Mouse (Mus musculus): ENCODE data around the gene Chst11. TPM values are rescaled to one million over a fixed set of nuclear protein-coding genes. Genes with fewer than 3 reads are reported as not detected.

The Chst11 gene
- polyA plus RNA-seq, 1 experiment from 2014 or later, result 4.4 TPM

DNA sequence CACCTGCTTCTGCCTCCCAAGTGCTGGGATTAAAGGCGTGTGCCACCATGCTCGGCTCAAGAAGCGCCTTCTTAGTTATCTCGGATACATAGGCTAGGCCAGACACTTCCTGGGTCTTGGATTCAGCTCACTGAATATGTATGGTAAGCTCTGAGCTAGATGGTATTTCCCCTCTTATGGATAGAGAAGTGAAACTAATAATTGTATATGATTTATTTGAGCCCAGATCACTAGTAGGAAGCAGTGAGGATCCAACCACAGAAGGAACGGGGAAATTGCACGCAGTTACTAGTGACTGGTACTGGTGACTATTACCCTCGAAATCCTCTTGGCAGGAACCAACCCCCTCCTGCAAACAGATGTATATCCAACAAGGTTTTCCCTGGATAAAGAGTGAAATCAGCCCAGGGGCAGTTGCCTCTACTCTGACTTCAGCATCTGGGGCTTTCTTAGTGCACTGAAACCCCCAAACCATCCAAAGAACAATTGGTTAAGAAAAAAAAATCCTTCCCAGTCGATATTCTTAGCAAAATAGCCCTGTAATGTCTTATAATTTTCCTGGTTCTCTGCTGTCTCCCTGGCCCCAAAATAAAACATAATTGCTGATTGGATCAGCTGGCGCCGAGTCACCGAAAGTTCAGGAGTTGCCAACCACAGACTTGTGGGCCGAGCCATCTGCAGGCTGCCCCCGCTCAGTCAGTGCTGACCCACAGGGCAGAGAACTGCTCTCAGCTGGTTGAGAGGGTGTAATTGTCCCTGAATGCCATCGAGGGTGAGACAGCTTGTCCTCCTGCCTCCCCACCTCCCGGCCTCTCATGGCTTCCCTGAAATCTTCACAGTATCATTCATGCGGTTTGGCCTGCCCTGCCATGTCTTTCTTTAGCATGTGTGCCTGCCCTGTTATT lies 109.8 kb downstream of the Chst11 start:
- DNase-seq (ENCODE audit: low spot score) (peak; percentile 71), ATAC-seq (ENCODE audit: low read depth) (peak; percentile 77; the same call in 1 of the 2 replicates)
- no peaks in the 10 kb centered on the region for H3K36me3 ChIP-seq (ENCODE audit: control insufficient read depth, insufficient read depth, low read length)
- H3K27ac ChIP-seq (replicated peaks; ENCODE audit: low read depth, low read length), result no peak overlapping the region
- H3K9ac ChIP-seq (ENCODE audit: low read depth, low read length), result no peak overlapping the region; the same call in 1 of the 2 replicates
- peaks cover 16% of the 10 kb centered on the region for H3K4me1 ChIP-seq (ENCODE audit: control insufficient read depth, insufficient read depth, low read length)
- no peaks in the 10 kb centered on the region for H3K9me3 ChIP-seq (ENCODE audit: control insufficient read depth, low read length)
- H3K4me3 ChIP-seq (ENCODE audit: low read depth, low read length), result no peak overlapping the region
- H3K4me2 ChIP-seq (ENCODE audit: low read depth, low read length), result no peak overlapping the region
- WGBS, result 66% methylated on average over 16 of the region's 16 CpGs
- no peaks in the 10 kb centered on the region for H3K27me3 ChIP-seq (replicated peaks; ENCODE audit: control insufficient read depth, insufficient read depth, low read length)

DNA sequence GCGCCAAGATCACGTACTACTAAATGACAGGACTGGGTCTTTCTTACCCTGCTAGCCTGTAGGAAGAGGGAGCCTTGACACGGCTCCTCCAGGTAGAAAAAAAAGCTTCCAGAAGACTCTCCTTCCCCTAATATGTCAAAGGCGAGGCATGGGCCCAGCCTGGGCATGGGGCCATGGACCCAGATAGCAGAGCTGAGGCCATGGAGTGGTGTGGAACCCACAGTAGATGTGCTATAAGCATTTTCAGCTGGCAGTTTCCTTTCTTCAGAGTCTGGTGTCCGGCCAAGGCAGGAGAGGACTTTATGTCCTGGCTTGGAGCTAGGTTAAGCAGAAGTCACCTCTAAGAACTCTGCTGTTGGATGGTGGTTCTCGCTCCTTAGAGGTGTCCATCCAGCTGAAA lies 111.0 kb downstream of the Chst11 start:
- Histone ChIP-seq H3K9me3 (ENCODE audit: control insufficient read depth, low read length) (no peaks in the 10 kb centered on the region), H3K4me3 (ENCODE audit: low read depth, low read length) (no peak overlapping the region), H3K9ac (ENCODE audit: low read depth, low read length) (no peak overlapping the region), H3K27me3 (replicated peaks; ENCODE audit: control insufficient read depth, insufficient read depth, low read length) (no peaks in the 10 kb centered on the region), H3K4me2 (ENCODE audit: low read depth, low read length) (no peak overlapping the region), H3K36me3 (ENCODE audit: control insufficient read depth, insufficient read depth, low read length) (no peaks in the 10 kb centered on the region), H3K27ac (replicated peaks; ENCODE audit: low read depth, low read length) (no peak overlapping the region), H3K4me1 (ENCODE audit: control insufficient read depth, insufficient read depth, low read length) (peaks cover 24% of the 10 kb centered on the region)
- ATAC-seq (ENCODE audit: low read depth), result no peak
- 94% methylated on average over 6 of the region's 6 CpGs for WGBS
- DNase-seq (ENCODE audit: low spot score), result no peak

DNA sequence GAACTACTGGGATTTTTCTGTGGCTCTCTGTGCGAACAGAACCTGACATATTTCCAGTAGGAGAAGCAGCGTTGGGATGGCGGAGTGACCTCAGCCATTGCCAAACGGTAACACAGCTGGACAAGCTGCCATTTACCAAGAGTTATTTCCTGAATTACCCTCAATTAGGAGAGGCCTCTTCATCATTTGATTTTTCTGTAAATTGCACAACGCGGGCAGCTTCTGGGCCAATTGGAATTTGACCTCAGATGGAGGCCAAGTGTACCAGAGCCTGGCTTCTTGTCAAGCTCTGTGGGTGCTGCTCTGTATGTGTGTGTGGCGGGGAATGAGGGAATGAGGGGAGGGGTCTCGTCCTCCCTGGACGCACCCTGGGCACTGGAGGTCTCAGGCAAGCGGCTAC lies 113.6 kb downstream of the Chst11 start:
- H3K4me3 ChIP-seq (ENCODE audit: low read depth, low read length), result no peak overlapping the region
- H3K4me2 ChIP-seq (ENCODE audit: low read depth, low read length), result no peak overlapping the region
- H3K9ac ChIP-seq (ENCODE audit: low read depth, low read length), result no peak overlapping the region
- ATAC-seq (ENCODE audit: low read depth) (no peak), DNase-seq (ENCODE audit: low spot score) (no peak)
- H3K27ac ChIP-seq (replicated peaks; ENCODE audit: low read depth, low read length), result peak overlapping the region; percentile 40; the same call in 1 of the 2 replicates
- no peaks in the 10 kb centered on the region for H3K36me3 ChIP-seq (ENCODE audit: control insufficient read depth, insufficient read depth, low read length)
- no peaks in the 10 kb centered on the region for H3K9me3 ChIP-seq (ENCODE audit: control insufficient read depth, low read length)
- H3K27me3 ChIP-seq (replicated peaks; ENCODE audit: control insufficient read depth, insufficient read depth, low read length), result no peaks in the 10 kb centered on the region
- H3K4me1 ChIP-seq (ENCODE audit: control insufficient read depth, insufficient read depth, low read length), result peaks cover 38% of the 10 kb centered on the region
- 51% methylated on average over 10 of the region's 10 CpGs for WGBS

DNA sequence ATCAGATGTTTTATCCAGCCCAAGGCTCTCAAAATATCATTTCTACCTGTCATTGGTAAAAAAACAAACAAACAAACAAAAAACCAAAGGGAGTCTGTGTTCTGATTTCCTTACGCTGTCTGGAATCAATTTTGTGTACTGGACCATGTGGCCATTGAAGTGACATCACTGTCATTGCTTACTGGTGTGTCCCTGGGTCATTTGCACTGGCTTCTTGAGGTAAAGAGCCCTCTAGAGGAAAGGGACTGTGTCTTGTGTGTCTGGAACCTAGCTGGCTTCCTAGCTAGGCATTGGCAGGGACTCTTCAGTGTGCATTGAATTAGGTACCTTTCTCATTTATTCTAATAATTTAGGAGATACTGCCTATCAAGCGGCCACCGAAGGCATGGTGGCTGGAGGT lies 114.4 kb downstream of the Chst11 start:
- Histone ChIP-seq H3K4me2 (ENCODE audit: low read depth, low read length) (no peak overlapping the region), H3K36me3 (ENCODE audit: control insufficient read depth, insufficient read depth, low read length) (no peaks in the 10 kb centered on the region), H3K9ac (ENCODE audit: low read depth, low read length) (no peak overlapping the region), H3K27ac (replicated peaks; ENCODE audit: low read depth, low read length) (no peak overlapping the region), H3K9me3 (ENCODE audit: control insufficient read depth, low read length) (no peaks in the 10 kb centered on the region), H3K4me1 (ENCODE audit: control insufficient read depth, insufficient read depth, low read length) (peaks cover 38% of the 10 kb centered on the region), H3K27me3 (replicated peaks; ENCODE audit: control insufficient read depth, insufficient read depth, low read length) (no peaks in the 10 kb centered on the region), H3K4me3 (ENCODE audit: low read depth, low read length) (no peak overlapping the region)
- WGBS, result 84% methylated on average over 3 of the region's 3 CpGs
- DNase-seq (ENCODE audit: low spot score) (no peak), ATAC-seq (ENCODE audit: low read depth) (no peak)

DNA sequence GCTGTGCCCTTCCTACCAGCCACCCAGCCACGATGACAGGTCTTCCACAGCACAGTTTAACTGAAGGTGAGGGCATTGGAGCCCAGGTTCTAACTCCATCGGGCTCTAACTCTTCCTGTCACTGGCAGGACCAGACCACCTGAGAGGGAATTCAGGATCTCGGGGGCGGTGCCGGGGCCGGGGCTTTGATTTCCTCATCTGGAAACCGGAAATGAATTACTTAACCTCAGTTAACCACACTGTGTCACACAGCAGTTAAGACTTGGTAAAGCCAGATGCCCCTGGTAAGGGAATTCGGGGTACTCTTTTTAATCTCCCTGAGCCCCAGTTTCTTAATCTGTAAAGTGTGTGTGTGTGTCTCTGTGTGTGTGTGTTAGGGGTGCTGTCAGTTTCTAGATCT lies 115.6 kb downstream of the Chst11 start:
- H3K4me1 ChIP-seq (ENCODE audit: control insufficient read depth, insufficient read depth, low read length), result peaks cover 36% of the 10 kb centered on the region
- ATAC-seq (ENCODE audit: low read depth) (no peak), DNase-seq (ENCODE audit: low spot score) (no peak)
- no peak overlapping the region for H3K9ac ChIP-seq (ENCODE audit: low read depth, low read length)
- no peak overlapping the region for H3K4me3 ChIP-seq (ENCODE audit: low read depth, low read length)
- no peaks in the 10 kb centered on the region for H3K27me3 ChIP-seq (replicated peaks; ENCODE audit: control insufficient read depth, insufficient read depth, low read length)
- no peak overlapping the region; the same call in 1 of the 2 replicates for H3K4me2 ChIP-seq (ENCODE audit: low read depth, low read length)
- 35% methylated on average over 8 of the region's 8 CpGs for WGBS
- H3K9me3 ChIP-seq (ENCODE audit: control insufficient read depth, low read length), result no peaks in the 10 kb centered on the region
- no peaks in the 10 kb centered on the region for H3K36me3 ChIP-seq (ENCODE audit: control insufficient read depth, insufficient read depth, low read length)
- no peak overlapping the region; the same call in 1 of the 2 replicates for H3K27ac ChIP-seq (replicated peaks; ENCODE audit: low read depth, low read length)

DNA sequence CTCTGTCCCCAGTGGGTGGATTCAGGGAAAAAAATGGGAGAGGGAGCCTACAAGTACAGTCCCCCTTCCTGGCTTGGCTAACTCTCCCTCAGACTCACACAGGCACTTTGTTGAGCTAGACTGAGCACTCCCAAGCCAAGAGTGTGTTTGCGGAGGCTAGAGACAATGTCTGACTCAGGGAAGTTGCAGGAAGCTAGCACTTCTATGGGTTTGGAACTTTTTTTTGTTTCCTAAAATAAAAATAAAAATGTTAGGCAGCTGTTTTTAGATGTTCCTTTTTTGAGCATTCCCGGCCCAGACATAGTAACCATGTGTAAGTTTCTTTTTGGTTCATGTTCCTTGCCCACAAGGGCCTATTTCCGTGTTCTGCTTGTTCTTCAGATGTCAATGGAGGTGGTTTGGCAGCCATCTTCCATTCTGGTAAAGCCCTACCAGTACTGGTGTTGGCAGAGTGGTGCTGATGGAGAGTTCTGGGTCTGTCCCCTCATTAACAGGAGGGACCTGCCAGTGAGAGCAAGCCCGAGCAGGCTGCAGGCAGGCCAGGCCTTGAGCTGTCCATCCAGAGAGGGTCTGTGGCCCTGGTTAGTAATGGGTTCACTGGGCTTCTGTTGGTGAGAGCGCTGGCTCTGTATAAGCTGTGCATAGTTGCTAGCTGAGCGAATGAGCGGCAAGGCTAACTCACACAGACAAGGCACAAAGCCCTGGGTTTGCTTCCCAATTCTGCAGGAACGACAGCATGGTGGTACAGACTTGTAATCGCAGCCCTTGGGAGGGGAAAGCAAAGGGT lies 116.3 kb downstream of the Chst11 start:
- WGBS, result 89% methylated on average over 9 of the region's 9 CpGs
- Histone ChIP-seq H3K36me3 (ENCODE audit: control insufficient read depth, insufficient read depth, low read length) (no peaks in the 10 kb centered on the region), H3K4me3 (ENCODE audit: low read depth, low read length) (no peak overlapping the region), H3K4me2 (ENCODE audit: low read depth, low read length) (no peak overlapping the region), H3K9me3 (ENCODE audit: control insufficient read depth, low read length) (no peaks in the 10 kb centered on the region), H3K27ac (replicated peaks; ENCODE audit: low read depth, low read length) (no peak overlapping the region; the same call in 1 of the 2 replicates), H3K27me3 (replicated peaks; ENCODE audit: control insufficient read depth, insufficient read depth, low read length) (no peaks in the 10 kb centered on the region), H3K9ac (ENCODE audit: low read depth, low read length) (no peak overlapping the region), H3K4me1 (ENCODE audit: control insufficient read depth, insufficient read depth, low read length) (peaks cover 43% of the 10 kb centered on the region)
- DNase-seq (ENCODE audit: low spot score) (no peak), ATAC-seq (ENCODE audit: low read depth) (no peak)

DNA sequence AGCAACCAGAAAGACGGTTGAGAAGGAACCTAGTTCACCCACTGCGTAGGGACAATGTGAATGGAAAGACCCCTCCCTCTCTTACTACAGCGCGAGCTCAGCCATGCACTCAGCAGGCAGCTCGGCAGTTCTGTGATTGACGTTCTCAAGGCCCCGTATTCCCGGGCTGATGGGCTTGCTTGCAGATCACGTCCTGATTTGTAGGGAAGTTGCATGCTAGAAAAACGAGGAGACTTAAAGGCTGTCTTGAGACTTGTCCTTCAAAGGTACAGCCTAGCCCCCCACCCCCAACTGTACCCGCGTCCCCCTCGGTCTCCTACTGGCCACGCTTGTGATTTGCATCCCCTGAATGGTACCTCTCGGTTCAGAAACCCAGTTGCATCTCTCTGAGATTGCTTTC lies 117.4 kb downstream of the Chst11 start:
- Histone ChIP-seq H3K9me3 (ENCODE audit: control insufficient read depth, low read length) (no peaks in the 10 kb centered on the region), H3K27ac (replicated peaks; ENCODE audit: low read depth, low read length) (no peak overlapping the region), H3K36me3 (ENCODE audit: control insufficient read depth, insufficient read depth, low read length) (no peaks in the 10 kb centered on the region), H3K4me1 (ENCODE audit: control insufficient read depth, insufficient read depth, low read length) (peaks cover 53% of the 10 kb centered on the region), H3K4me2 (ENCODE audit: low read depth, low read length) (0 out of 2 replicates have a peak overlapping the region, but pooled peaks have one; percentile 14), H3K27me3 (replicated peaks; ENCODE audit: control insufficient read depth, insufficient read depth, low read length) (no peaks in the 10 kb centered on the region), H3K9ac (ENCODE audit: low read depth, low read length) (no peak overlapping the region), H3K4me3 (ENCODE audit: low read depth, low read length) (no peak overlapping the region)
- ATAC-seq (ENCODE audit: low read depth), result no peak
- 34% methylated on average over 15 of the region's 15 CpGs for WGBS
- DNase-seq (ENCODE audit: low spot score), result no peak

DNA sequence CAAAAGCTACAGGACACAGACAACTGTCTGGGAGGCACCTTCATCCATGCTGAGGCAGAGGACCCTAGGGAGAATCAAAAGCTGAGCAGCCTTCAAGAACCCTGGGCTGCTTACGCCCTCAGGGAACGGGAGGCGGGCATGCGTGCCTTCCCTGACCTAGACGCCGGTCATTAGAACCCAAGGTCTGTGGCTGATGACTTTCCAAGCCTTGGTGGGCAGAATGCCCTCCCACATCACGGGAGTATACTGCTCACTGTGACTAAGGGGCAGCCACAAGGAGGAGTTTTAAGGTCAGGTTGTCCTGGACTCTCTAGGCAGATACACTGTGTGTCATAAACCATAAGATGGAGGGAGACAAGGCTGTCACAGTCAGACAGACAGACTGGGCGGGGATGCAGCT lies 118.9 kb downstream of the Chst11 start:
- H3K9me3 ChIP-seq (ENCODE audit: control insufficient read depth, low read length), result no peaks in the 10 kb centered on the region
- peaks cover 59% of the 10 kb centered on the region for H3K4me1 ChIP-seq (ENCODE audit: control insufficient read depth, insufficient read depth, low read length)
- H3K9ac ChIP-seq (ENCODE audit: low read depth, low read length), result no peak overlapping the region
- no peaks in the 10 kb centered on the region for H3K27me3 ChIP-seq (replicated peaks; ENCODE audit: control insufficient read depth, insufficient read depth, low read length)
- H3K27ac ChIP-seq (replicated peaks; ENCODE audit: low read depth, low read length), result no peak overlapping the region
- H3K36me3 ChIP-seq (ENCODE audit: control insufficient read depth, insufficient read depth, low read length), result no peaks in the 10 kb centered on the region
- ATAC-seq (ENCODE audit: low read depth) (no peak), DNase-seq (ENCODE audit: low spot score) (no peak)
- no peak overlapping the region for H3K4me3 ChIP-seq (ENCODE audit: low read depth, low read length)
- H3K4me2 ChIP-seq (ENCODE audit: low read depth, low read length), result no peak overlapping the region
- WGBS, result 85% methylated on average over 8 of the region's 8 CpGs
